Mouse (Mus musculus) embryo, embryonic 10 days (tissue): Measurements from ENCODE around the gene Phf13.

Experiments
- DNase-seq: peaks from one replicate; pipeline ENCODE4 v3.0.0-alpha.2; 2015; ENCODE audit warnings: low spot score

Gene Phf13

DNA sequence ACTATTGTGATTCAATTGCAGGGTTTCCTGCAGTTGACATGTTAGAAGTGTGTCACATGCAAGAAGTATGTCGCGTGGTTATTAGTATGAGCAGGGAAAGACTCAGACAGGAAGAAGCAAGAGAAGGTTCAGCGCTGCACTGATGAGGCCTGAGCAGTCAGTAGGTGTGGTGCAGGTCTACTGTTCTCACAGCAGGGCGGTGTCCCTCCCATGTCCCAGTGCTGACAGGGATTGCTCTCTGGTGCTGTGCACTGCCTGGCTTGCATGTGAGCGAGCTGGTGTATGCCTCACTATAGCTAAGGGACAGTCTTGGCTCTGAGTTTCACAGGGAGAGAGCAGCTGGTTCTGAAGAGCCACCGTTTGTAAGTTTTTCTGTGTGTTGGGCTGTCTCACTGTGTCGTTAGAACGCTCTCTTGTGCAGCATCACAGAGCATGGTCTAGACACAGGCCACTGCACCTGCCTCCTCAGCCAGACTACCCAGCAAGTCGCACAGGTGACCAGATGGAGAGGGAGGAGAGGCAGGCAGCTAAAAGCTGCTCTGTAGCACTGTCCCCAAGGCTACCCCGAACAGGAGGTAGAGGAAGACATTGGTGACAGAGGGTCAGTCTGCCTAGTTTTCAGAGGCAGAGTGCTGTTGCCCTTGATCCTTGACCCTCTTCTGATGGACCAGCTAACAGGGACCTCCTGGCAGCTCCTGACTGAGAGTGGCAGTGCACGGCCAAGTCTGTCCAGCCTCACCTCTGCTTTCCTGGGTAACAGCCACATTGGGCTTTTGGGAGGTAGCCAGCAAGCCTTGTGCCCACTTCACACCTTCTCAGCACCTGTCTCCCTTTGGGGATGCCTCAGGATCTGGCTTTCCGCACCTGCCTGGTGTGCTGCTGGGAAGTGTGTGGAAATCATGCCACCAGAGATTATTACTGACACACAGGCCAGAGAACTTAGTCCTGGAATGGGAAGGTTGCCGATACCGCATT lies 47.3 kb downstream of the Phf13 start:
- no peak for DNase-seq

DNA sequence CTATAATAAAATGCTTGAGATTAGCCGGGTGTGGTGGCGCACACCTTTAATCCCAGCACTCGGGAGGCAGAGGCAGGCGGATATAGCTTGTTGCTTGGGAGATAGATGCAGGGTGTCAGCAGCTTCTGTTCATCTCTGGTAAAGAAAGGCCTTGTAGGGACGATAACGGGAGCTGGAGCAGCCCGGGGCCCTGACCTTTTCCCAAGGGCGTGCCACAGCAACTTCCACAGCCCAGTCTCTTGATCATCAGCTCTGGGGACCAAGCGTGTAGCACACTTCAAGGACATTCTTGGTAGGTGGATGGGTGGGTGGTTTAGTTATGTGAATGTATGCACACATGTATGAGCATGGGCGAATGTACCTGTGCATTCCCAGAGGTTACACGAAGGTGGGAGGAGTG lies 49.8 kb downstream of the Phf13 start:
- no peak for DNase-seq
